Mouse (Mus musculus): ENCODE measurements around the gene Pde4d. TPM values are rescaled to one million over a fixed set of nuclear protein-coding genes. Genes with fewer than 3 reads are reported as not detected.

Pde4d gene
- total RNA-seq, 2 experiments from 2014 or later = 108 to 120 TPM

DNA sequence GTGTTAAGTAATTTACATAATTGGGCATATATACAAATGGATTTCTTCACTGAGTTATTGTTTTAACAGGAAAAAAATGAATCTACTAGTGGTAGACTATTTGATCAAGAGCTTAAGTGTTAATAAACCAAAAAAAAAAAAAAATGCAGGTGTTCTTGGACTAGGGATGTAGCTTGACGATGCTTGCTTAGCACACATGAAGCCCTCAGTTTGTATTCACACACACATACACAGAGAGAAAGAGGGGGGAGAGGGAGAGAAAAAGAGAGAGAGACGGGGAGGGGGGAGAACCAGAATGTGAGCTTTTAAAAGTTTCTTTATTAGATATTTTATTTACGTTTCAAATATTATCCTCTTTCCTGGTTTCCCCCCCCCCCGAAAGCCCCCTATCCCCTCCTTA is 740.9 kb downstream of the Pde4d start:
- no peak for DNase-seq (ENCODE audit: extremely low spot score in 1 of 2, low spot score in 2 of 2)
- intact Hi-C loops (cut with DNase I) = no loop called here

DNA sequence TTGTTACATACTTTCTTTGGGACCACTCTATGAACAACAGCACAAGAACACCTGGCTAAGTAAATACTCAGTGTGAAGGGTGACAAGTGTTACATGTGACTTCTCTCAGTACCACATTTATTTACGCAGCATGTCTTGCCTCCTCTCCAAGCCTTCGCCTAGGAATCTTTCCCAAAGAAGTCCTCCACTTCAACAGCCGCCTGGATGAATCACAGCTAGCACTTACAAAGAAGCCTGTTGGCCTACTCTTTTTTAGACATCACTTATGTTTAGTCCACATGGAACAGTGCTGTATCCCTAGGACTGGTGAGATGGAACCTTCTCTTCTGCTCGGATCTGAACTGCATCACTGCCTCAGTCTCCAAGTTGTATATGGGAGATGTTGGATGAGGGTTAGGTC is 741.4 kb downstream of the Pde4d start:
- DNase-seq (ENCODE audit: extremely low spot score in 1 of 2, low spot score in 2 of 2) = no peak
- intact Hi-C loops (cut with DNase I) = no loop called here

DNA sequence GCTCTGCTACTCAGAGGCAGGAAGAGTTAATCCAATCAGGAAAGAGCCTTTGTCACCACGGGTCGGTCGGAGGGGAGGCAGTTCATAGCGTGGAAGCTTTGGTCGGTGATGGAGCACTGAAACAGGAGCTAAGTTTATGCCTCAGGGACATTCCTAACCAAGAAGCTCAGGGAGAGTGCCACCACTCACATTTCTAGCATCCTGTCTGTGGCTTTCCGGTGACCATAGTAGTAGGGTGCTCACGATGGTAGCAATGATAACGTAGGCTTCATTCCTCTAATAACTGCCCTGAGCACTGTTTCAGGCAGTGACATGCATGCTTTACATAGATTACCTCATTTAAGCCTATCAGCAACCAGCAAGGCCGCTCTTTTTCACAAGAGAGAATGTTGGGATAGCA is 755.8 kb downstream of the Pde4d start:
- DNase-seq (ENCODE audit: extremely low spot score in 1 of 2, low spot score in 2 of 2) = no peak
- intact Hi-C loops (cut with DNase I) = loop anchor here (10.0 kb wide), 1 partner anchor 571 kb away; no protein-coding TSS in a partner anchor

DNA sequence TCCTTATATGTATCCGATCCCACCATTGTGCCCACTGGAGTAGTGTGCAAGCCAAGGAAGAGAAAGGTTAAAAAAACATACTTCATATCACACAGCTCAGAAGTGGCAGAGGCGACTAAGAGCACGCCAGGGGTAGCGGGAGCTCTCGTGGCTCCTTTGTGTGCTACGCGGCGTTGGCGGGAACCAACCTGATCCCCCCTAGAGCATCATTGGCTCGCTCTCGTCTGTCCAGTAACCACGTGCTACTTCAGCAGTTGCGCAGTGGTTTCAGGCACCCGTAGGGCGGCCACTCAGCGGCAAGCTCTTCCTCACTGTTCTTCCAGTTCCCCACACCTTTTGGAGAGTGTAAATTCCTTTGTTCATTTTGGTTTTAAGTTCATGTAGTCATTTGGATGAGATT is 758.9 kb downstream of the Pde4d start:
- intact Hi-C loops (cut with DNase I) = loop anchor here (10.0 kb wide), 1 partner anchor 574 kb away; no protein-coding TSS in a partner anchor
- no peak for DNase-seq (ENCODE audit: extremely low spot score in 1 of 2, low spot score in 2 of 2)

DNA sequence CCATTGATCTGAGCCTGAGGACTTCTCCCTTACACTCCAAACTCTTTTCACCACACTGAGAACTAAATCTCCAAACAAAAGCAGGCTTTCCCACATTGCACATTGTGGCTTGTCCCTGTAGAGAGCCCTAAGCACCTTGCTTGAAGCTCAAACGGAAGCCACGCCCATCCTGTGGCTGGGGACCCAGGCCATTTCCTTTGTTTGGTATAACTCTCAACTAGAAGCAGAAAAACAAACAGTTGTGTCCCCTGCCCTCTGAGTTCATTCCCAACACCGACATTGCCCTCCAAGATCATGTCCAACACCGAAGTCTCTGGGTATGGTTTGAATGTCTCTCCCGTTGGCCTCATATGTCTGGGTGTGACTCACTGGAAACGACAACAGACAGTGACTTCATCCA is 759.7 kb downstream of the Pde4d start:
- intact Hi-C loops (cut with DNase I) = loop anchor here (10.0 kb wide), 1 partner anchor 575 kb away; no protein-coding TSS in a partner anchor
- DNase-seq (ENCODE audit: extremely low spot score in 1 of 2, low spot score in 2 of 2) = peak in 1 of 2 experiments; percentile 77

DNA sequence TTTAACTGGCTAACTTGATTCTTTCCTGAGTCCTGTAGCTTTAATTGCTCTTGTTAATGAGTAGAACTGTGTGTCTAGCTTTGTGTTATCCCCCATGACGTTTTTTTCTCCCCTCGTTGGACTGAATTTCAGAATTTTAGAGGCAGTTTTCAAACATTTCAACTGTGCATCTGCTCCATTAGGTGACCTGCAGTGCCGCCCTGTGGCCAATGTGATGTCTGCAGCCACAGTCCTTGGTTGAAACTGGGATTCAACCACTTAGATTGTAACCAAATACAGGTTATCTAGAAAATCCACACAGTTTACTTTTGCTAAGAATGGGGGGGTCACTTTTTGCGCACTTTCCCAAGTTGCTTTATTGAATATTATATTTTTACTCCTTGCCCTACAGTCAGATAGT is 760.7 kb downstream of the Pde4d start:
- intact Hi-C loops (cut with DNase I) = loop anchor here (5.0 kb wide), 2 partner anchors 93 to 1018 kb away; no protein-coding TSS in a partner anchor

DNA sequence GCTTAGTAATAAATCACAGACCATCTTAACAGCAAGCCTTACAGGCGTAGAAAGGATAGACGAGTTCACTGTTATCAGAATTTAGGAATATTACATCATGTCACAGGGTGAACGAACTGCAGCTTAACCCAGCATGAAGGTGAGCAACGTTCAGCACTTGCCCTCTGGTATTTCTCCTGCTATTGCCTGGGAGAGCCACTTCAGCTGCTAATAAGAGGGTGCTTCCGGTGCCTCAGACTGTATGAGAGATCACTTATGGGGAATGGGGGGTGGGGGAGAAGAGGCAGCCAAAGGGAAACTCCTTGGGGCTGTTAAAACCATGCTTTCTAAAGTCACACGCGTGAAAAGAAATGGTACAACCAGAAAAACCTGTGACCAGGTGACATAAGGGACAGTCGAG is 761.7 kb downstream of the Pde4d start:
- intact Hi-C loops (cut with DNase I) = loop anchor here (1.0 to 5.0 kb wide), 3 partner anchors 94 to 1019 kb away; no protein-coding TSS in a partner anchor
- no peak for DNase-seq (ENCODE audit: extremely low spot score in 1 of 2, low spot score in 2 of 2)

More for the DNA sequence above, 760.7 kb downstream of the Pde4d start:
- peak; percentile 78 to 85 for DNase-seq (ENCODE audit: extremely low spot score in 1 of 2, low spot score in 2 of 2)

DNA sequence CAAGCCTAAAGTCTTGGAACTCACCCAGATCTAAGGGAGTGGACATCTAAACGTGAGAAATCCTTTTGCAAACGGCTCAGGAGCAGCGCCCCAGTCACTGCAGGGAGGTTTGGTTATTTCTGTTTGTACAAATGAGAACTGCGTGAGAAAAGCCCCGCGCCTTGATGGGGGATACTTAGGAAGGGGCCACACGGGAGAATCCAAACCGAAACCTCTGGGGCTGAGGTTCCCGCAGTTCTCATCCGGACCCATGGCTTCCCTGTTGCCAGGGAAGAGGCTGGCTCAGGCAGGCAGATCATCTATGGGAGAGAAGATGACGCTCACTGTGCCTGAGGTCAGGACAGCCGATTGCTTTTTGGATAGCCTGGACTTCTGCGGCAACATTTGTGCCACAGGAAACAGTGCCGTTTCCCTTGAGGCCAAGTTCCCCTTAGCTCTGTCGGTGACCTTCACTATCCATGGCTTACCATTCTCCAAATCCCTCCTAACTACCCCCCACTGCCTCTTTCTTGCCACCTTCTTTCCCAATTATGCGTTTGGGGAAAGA is 762.3 kb downstream of the Pde4d start:
- DNase-seq (ENCODE audit: extremely low spot score in 1 of 2, low spot score in 2 of 2) = no peak
- intact Hi-C loops (cut with DNase I) = loop anchor here (1.0 to 5.0 kb wide), 3 partner anchors 95 to 1020 kb away; no protein-coding TSS in a partner anchor

DNA sequence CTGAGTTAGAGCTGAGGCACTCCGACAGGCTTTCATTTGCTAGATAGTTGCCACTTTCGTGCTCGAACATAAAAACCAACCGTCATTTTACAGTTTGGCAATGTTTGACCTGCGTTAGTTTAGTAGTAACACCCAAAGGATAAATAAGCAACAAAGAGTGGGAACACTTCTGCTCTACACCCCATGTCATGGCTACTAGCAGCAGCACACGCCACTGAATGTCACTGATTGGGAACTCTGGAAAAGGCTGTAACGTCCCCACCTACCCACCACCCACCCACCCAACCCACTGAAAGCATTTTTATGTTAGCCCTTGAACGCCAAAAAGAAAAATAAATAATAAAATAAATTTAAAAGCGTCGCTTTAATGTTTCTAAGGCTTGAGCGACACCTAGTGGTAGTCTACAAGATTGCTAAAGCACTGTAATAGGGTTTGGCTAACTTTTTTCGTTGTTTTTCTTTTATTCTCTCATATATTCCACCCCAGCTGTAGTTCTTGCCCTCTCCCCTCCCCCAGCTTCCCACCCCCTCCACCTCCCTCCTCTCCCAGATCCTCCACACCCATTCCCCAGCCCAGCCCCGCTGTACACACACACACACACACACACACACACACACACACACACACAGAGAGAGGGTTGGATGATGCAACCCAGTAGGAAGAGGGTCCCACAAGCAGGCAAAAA is 763.2 kb downstream of the Pde4d start:
- no peak for DNase-seq (ENCODE audit: extremely low spot score in 1 of 2, low spot score in 2 of 2)
- intact Hi-C loops (cut with DNase I) = loop anchor here (5.0 kb wide), 2 partner anchors 96 to 1021 kb away; no protein-coding TSS in a partner anchor

DNA sequence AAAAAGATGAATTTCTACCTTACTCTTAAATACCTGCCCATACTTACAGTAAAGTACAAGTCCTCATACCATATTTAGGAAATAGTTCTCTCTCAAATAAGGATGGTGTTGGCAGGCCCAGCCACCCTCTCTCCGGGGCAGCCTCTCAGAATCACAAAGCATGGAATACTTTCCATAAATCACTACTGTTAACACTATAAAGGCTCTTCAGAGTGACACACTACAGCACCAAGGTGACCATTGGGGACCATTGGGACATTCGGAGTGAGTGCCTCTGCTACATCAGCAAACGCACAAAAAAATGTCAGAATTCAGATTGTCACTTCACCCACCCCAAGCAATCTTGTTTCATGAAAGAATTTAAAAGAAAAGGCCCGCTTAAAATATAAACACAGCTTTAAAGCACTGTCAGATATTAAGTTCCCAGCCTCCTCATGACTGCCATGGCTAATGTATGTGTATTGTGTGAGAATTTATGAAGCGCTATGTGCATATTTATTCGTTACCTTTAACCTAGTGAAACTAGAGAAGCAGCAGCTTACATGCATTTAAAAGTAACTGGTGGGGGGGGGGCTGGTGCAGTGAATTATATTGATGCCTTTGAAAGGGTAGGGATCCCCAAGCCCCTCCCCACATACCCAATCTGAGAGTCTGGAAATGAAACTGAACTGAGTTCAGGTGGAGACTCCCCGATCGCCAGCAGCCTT is 769.4 kb downstream of the Pde4d start:
- no peak for DNase-seq (ENCODE audit: extremely low spot score in 1 of 2, low spot score in 2 of 2)
- intact Hi-C loops (cut with DNase I) = no loop called here

DNA sequence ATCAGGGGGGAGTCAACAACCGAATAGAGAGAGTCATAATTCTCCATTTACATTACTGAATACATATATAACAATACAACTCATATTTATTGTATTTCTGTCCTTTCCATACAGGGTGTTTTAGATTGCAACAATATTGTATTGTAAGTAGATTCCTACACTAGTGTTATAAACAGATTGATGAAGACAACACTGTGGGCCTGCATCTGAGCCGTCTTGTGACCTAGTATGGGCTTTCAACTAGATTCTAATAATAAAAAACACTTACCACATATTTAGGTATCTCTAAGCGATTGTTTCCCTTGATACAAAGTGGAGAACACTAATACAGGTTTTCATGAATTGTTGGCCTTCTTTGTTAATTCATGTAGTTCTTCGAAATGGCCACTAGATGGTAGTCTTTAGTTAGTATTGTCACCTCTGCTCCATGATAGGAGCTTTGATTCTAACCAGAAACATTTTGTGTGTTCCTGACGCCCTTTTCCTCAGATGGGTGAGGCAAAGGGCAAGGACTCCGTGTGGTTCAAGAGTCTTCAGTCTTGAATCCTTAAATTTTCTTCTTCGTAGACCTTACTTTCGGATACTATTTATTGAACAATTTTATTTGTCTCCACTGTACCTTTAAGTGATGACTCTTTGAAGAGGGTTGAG is 779.3 kb downstream of the Pde4d start:
- intact Hi-C loops (cut with DNase I) = loop anchor here (2.0 kb wide), 1 partner anchor 380 kb away; no protein-coding TSS in a partner anchor
- peak in 1 of 2 experiments; percentile 49 for DNase-seq (ENCODE audit: extremely low spot score in 1 of 2, low spot score in 2 of 2)

DNA sequence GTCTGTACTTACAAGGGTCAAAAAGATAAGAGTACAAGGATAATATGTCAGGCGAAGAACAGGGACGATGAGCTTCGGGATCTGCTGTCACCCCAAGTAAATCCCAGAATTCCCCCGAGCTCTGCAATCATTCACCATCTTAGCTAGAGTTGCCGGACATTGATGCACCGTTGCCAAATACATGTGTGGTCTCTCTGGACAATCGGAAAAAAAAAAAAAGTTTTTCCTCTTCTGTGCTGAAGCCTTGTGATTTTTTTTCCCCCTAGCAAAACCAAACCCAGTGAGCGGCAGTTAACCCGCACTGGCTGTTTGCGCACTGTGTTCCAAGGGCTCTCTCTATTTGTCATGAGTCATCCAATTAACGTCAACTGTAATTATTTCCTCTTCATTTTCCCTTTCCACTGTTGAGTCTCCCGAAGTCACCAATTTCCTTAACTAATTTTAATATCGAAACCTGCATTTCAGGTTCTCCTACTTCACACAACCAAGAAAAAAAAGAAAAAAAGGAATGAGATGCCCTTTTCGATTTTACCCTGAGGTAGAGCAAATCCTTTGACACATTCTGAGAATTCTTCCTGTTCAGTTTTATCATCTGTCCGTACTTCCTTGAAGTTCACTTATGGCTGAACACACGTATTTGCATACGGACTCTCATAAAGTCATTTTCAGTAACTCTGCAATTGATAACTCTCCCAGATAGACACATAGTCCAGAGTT is 780.0 kb downstream of the Pde4d start:
- intact Hi-C loops (cut with DNase I) = loop anchor here (2.0 to 5.0 kb wide), 3 partner anchors 113 to 379 kb away; no protein-coding TSS in a partner anchor
- no peak for DNase-seq (ENCODE audit: extremely low spot score in 1 of 2, low spot score in 2 of 2)

DNA sequence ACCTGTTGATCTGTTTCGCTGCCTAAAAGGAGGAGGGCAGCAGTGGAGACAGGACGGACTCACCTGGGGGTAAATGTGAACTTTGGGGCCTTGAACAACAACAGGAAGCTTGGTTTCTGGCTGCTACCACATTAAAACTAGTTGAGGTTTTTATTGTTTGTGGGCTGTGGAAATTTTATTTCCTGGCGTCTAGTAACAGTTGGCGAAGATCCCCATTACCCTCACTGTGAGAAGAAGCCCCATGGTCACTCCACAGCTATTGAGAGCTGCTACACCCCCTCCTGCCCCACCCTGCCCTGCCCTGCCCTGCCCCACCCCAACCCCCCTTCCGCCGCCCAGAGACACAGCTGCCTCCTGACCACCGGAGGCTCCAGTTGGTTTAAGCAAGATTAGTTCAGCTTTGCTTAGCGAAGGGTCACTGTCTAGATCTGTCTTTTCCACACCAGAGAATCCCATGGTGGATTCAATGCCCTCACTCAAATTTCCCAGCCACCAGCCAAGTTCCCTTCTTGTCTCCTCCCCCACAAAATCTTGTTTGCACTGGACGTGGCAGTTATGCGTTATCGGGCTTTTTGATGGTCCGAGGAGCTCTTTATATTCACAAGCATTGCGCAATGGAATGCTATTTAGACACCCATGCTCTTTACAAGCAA is 780.7 kb downstream of the Pde4d start:
- DNase-seq (ENCODE audit: extremely low spot score in 1 of 2, low spot score in 2 of 2) = no peak
- intact Hi-C loops (cut with DNase I) = loop anchor here (5.0 kb wide), 2 partner anchors 112 to 317 kb away; no protein-coding TSS in a partner anchor

DNA sequence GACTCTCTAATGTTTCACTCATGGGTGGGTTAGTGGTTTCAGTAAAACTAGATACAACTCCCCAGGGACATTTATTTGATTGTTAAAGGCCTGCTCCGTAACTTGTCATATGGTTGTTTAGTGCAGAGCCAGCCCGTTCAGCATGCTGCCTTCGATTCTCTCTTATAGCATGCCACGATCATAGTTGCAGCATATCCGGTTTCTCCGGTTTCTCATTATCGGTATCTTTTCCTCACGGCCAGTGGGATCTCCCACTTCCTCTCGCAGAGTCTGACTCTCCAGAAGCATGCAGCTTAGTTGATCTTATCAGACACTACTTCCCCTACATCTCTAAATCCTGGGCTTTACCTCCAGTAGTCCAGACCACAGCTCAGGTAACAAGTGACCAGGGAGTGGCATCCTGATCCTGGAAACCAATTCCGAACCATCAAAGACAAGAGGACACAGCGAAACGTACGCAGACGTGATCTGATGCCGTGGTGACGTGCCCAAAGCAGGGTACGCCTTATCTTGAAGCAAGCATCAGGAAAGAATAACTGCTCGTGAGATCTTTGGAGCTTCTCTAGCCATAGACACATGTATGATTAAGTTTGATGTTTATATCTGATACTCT is 782.2 kb downstream of the Pde4d start:
- intact Hi-C loops (cut with DNase I) = loop anchor here (5.0 kb wide), 2 partner anchors 110 to 315 kb away; no protein-coding TSS in a partner anchor

DNA sequence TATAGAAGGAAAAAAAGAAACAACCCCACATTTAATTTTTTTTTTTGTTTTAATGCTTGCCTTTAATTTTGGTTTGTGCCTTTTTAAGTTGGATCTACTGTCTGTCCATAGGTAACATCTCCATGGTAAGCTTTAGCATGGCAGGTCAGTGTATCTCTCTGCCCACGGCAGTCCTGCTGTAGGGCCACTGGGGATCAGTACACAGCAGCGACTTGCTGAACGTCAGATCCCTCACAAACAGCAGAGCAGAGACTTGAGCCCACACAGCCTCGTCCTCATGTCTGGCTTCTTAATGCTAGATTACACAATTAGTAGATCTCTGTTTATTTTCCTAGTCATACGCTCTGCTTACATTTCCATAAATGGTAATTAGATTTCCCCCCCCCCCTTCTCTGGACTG is 782.8 kb downstream of the Pde4d start:
- intact Hi-C loops (cut with DNase I) = loop anchor here (5.0 kb wide), 2 partner anchors 110 to 315 kb away; no protein-coding TSS in a partner anchor
- no peak for DNase-seq (ENCODE audit: extremely low spot score in 1 of 2, low spot score in 2 of 2)

More for the DNA sequence above, 782.2 kb downstream of the Pde4d start:
- no peak for DNase-seq (ENCODE audit: extremely low spot score in 1 of 2, low spot score in 2 of 2)

DNA sequence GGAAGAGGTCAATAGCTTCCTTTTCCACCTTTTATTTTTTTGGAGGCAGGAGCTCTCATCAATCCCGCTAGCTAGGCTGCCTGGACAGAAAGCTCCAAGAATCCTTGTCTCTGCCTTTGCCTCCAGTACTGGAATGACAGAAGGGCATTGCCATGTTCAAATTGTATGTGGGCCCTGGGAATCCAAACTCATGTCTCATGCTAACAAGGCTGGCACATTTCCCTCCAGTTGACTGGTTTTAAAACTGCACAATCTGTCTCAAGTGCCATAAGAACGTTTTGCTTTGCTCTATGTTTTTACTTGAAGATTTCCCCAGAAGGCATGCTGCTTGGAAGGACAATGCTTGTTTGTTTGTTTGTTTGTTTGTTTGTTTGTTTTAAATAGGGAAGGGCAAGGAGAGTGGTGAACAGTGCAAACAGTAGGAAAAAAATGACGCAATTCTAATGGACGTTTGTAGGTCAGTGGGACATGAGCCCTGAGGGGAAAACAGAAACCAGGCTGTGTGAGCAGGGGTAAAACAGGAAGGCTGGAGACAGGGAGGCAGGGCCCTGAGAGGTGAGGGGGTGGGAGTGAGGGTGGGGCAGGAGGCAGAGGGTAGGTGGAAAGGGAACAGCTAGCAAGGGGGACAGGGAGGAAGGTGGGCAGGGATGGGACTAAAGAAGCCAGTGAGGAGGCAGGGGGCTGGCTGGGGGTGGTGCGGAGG is 784.3 kb downstream of the Pde4d start:
- intact Hi-C loops (cut with DNase I) = loop anchor here (5.0 kb wide), 2 partner anchors 108 to 313 kb away; no protein-coding TSS in a partner anchor

DNA sequence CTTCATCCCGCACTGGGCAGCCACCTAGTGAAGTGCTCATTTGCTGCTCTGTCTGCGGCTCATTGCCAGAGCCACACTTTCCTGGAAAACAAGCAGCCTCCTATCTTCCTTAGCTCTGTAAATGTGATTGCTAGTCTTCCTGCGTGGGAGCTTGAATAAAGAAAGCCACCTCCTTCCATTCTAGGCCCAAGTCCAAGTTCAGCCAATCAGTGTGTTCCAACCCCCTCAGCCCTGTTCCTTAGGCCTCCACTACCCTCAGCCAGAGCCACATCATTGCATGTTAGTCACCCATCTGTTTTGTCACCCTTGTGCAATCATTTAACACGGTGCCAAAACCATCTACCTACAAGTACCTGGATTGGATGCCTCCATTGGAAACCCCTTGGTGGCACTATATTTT is 786.3 kb downstream of the Pde4d start:
- intact Hi-C loops (cut with DNase I) = loop anchor here (5.0 kb wide), 1 partner anchor 521 kb away; no protein-coding TSS in a partner anchor
- DNase-seq (ENCODE audit: extremely low spot score in 1 of 2, low spot score in 2 of 2) = peak in 1 of 2 experiments; percentile 30

More for the DNA sequence above, 784.3 kb downstream of the Pde4d start:
- DNase-seq (ENCODE audit: extremely low spot score in 1 of 2, low spot score in 2 of 2) = no peak

Measured in left cerebral cortex, postnatal 10 days (tissue).